Mouse (Mus musculus): ENCODE results near the gene Capzb.

- TF ChIP-seq GATA1 (IDR thresholded peaks at IDR 0.05; ENCODE audit: low read length) = no peak
- TF ChIP-seq TAL1 (IDR thresholded peaks at IDR 0.05; ENCODE audit: low read length) = no peak
Measured at GRCm38 (mm10) chr4:139234261-139234660, 41.6 kb downstream of the Capzb start.
